Mouse (Mus musculus) megakaryocyte, embryonic 14.5 days (primary cell): ENCODE measurements around the gene Tufm.

Experiments
- FLI1 ChIP-seq: IDR thresholded peaks from 2 replicates; pipeline ENCODE4 v1.6.1; 2012; ENCODE audit warnings: low read length, inconsistent platforms, mixed read lengths
- GATA1 ChIP-seq: IDR thresholded peaks from 3 replicates; pipeline ENCODE4 v1.6.1; 2012; ENCODE audit warnings: mixed read lengths, low read length, inconsistent platforms, borderline replicate concordance

- no peak for TF ChIP-seq GATA1
- no peak for TF ChIP-seq FLI1
Observed at GRCm38 (mm10) chr7:126501684-126502022, 14.5 kb downstream of the Tufm start.
